Mouse (Mus musculus): Measurements from ENCODE around the gene Ddx10. TPM values are rescaled to one million over a fixed set of nuclear protein-coding genes. Genes with fewer than 3 reads are reported as not detected.

Ddx10 gene
- total RNA-seq (2014; rRNA removed) (12.6 and 15.2 TPM in 2 replicates), polyA plus RNA-seq (2015; fragmentation: Nextera tagmentation; extraction: Ambion mirVana) (14.8 and 18.2 TPM in 2 replicates)

- H3K4me1 ChIP-seq (ENCODE audit: insufficient read depth) = peaks cover 9% of the 10 kb centered on the region
- no peaks in the 10 kb centered on the region for H3K36me3 ChIP-seq (ENCODE audit: insufficient read depth)
- no peaks in the 10 kb centered on the region for H3K9me3 ChIP-seq (ENCODE audit: low read length)
- H3K27me3 ChIP-seq (ENCODE audit: insufficient read depth, low read length) = no peaks in the 10 kb centered on the region
- DNase-seq = peak; percentile 99
- peak within 1 kb of the TSS; percentile 78 for H3K4me3 ChIP-seq (ENCODE audit: low read depth, low read length)
- WGBS = under 1% methylated on average over 35 of the region's 35 CpGs
- peak within 1 kb of the TSS; percentile 69 for H3K9ac ChIP-seq
- H3K4me2 ChIP-seq (ENCODE audit: low read depth) = peak within 1 kb of the TSS; percentile 77
- 0 out of 2 replicates have a peak, but pooled peaks have one; percentile 4 for TF ChIP-seq CTCF (IDR thresholded peaks at IDR 0.05; ENCODE audit: low read depth)
- H3K27ac ChIP-seq (ENCODE audit: low read depth, low read length) = peak within 1 kb of the TSS; percentile 22; the same call in 1 of the 2 replicates
- ATAC-seq = peak; percentile 100
Observed at GRCm38 (mm10) chr9:53247953-53248397, at the start of gene Ddx10. Gene Ddx10 (minus strand): TSS chr9:53248053.

- ATAC-seq (no peak), DNase-seq (no peak)
- no peak overlapping the region for H3K4me2 ChIP-seq (ENCODE audit: low read depth)
- TF ChIP-seq CTCF (IDR thresholded peaks at IDR 0.05; ENCODE audit: low read depth) = no peak
- H3K27me3 ChIP-seq (ENCODE audit: insufficient read depth, low read length) = no peaks in the 10 kb centered on the region
- H3K36me3 ChIP-seq (ENCODE audit: insufficient read depth) = no peaks in the 10 kb centered on the region
- no peaks in the 10 kb centered on the region for H3K9me3 ChIP-seq (ENCODE audit: low read length)
- H3K27ac ChIP-seq (ENCODE audit: low read depth, low read length) = no peak overlapping the region
- H3K4me3 ChIP-seq (ENCODE audit: low read depth, low read length) = no peak overlapping the region
- no peak overlapping the region for H3K9ac ChIP-seq
- no peaks in the 10 kb centered on the region for H3K4me1 ChIP-seq (ENCODE audit: insufficient read depth)
Observed at GRCm38 (mm10) chr9:53292833-53293232, 45.0 kb upstream of the Ddx10 start.

GRCm38 (mm10) chr9:53290006-53290405 is 42.2 kb upstream of the Ddx10 start:
- no peak overlapping the region for H3K27ac ChIP-seq (ENCODE audit: low read depth, low read length)
- no peak for TF ChIP-seq CTCF (IDR thresholded peaks at IDR 0.05; ENCODE audit: low read depth)
- DNase-seq (no peak), ATAC-seq (no peak)
- 89% methylated on average over 3 of the region's 3 CpGs for WGBS
- H3K4me1 ChIP-seq (ENCODE audit: insufficient read depth) = no peaks in the 10 kb centered on the region
- no peak overlapping the region for H3K4me3 ChIP-seq (ENCODE audit: low read depth, low read length)
- no peaks in the 10 kb centered on the region for H3K9me3 ChIP-seq (ENCODE audit: low read length)
- no peak overlapping the region for H3K4me2 ChIP-seq (ENCODE audit: low read depth)
- H3K36me3 ChIP-seq (ENCODE audit: insufficient read depth) = no peaks in the 10 kb centered on the region
- no peak overlapping the region for H3K9ac ChIP-seq
- H3K27me3 ChIP-seq (ENCODE audit: insufficient read depth, low read length) = no peaks in the 10 kb centered on the region

- Histone ChIP-seq H3K27me3 (ENCODE audit: insufficient read depth, low read length) (no peaks in the 10 kb centered on the region), H3K4me1 (ENCODE audit: insufficient read depth) (no peaks in the 10 kb centered on the region), H3K4me2 (ENCODE audit: low read depth) (no peak overlapping the region), H3K4me3 (ENCODE audit: low read depth, low read length) (no peak overlapping the region), H3K9ac (no peak overlapping the region), H3K36me3 (ENCODE audit: insufficient read depth) (no peaks in the 10 kb centered on the region), H3K9me3 (ENCODE audit: low read length) (no peaks in the 10 kb centered on the region), H3K27ac (ENCODE audit: low read depth, low read length) (no peak overlapping the region)
- no peak for DNase-seq
- no peak for TF ChIP-seq CTCF (IDR thresholded peaks at IDR 0.05; ENCODE audit: low read depth)
- 79% methylated on average over 6 of the region's 6 CpGs for WGBS
- no peak for ATAC-seq
Observed at GRCm38 (mm10) chr9:53286793-53287192, 38.9 kb upstream of the Ddx10 start.

- Histone ChIP-seq H3K36me3 (ENCODE audit: insufficient read depth) (no peaks in the 10 kb centered on the region), H3K4me2 (ENCODE audit: low read depth) (no peak overlapping the region), H3K9ac (no peak overlapping the region), H3K27me3 (ENCODE audit: insufficient read depth, low read length) (no peaks in the 10 kb centered on the region), H3K4me1 (ENCODE audit: insufficient read depth) (no peaks in the 10 kb centered on the region), H3K4me3 (ENCODE audit: low read depth, low read length) (no peak overlapping the region), H3K27ac (ENCODE audit: low read depth, low read length) (no peak overlapping the region), H3K9me3 (ENCODE audit: low read length) (no peaks in the 10 kb centered on the region)
- no peak for DNase-seq
- no peak for ATAC-seq
- TF ChIP-seq CTCF (IDR thresholded peaks at IDR 0.05; ENCODE audit: low read depth) = no peak
- 98% methylated on average over 2 of the region's 2 CpGs for WGBS
Observed at GRCm38 (mm10) chr9:53278997-53279396, 31.1 kb upstream of the Ddx10 start.

- Histone ChIP-seq H3K9me3 (ENCODE audit: low read length) (no peaks in the 10 kb centered on the region), H3K27ac (ENCODE audit: low read depth, low read length) (no peak overlapping the region), H3K4me3 (ENCODE audit: low read depth, low read length) (no peak overlapping the region), H3K4me2 (ENCODE audit: low read depth) (no peak overlapping the region), H3K9ac (no peak overlapping the region), H3K27me3 (ENCODE audit: insufficient read depth, low read length) (no peaks in the 10 kb centered on the region), H3K36me3 (ENCODE audit: insufficient read depth) (no peaks in the 10 kb centered on the region), H3K4me1 (ENCODE audit: insufficient read depth) (no peaks in the 10 kb centered on the region)
- TF ChIP-seq CTCF (IDR thresholded peaks at IDR 0.05; ENCODE audit: low read depth) = no peak
- ATAC-seq = no peak
- DNase-seq = no peak
- WGBS = 86% methylated on average over 1 of the region's 1 CpGs
Observed at GRCm38 (mm10) chr9:53276381-53276780, 28.5 kb upstream of the Ddx10 start.

GRCm38 (mm10) chr9:53272714-53273113 is 24.9 kb upstream of the Ddx10 start:
- WGBS = 81% methylated on average over 4 of the region's 4 CpGs
- H3K4me3 ChIP-seq (ENCODE audit: low read depth, low read length) = no peak overlapping the region
- no peaks in the 10 kb centered on the region for H3K9me3 ChIP-seq (ENCODE audit: low read length)
- H3K9ac ChIP-seq = no peak overlapping the region
- no peaks in the 10 kb centered on the region for H3K4me1 ChIP-seq (ENCODE audit: insufficient read depth)
- no peak overlapping the region for H3K27ac ChIP-seq (ENCODE audit: low read depth, low read length)
- H3K27me3 ChIP-seq (ENCODE audit: insufficient read depth, low read length) = no peaks in the 10 kb centered on the region
- no peak for TF ChIP-seq CTCF (IDR thresholded peaks at IDR 0.05; ENCODE audit: low read depth)
- no peak overlapping the region for H3K4me2 ChIP-seq (ENCODE audit: low read depth)
- DNase-seq (no peak), ATAC-seq (no peak)
- H3K36me3 ChIP-seq (ENCODE audit: insufficient read depth) = no peaks in the 10 kb centered on the region

Measured in forebrain, postnatal 0 days (tissue).